Mouse (Mus musculus) lung, postnatal 0 days (tissue): Measurements from ENCODE around the gene Spred2. TPM values are rescaled to one million over a fixed set of nuclear protein-coding genes. Genes with fewer than 3 reads are reported as not detected.

Source experiments
- ATAC-seq: fragments of 200-750 bp; cut with Nextera tagmentation; 2 replicates; pipeline ENCODE4 v1.8.0; 2017; ENCODE audit warnings: moderate library complexity
- DNase-seq: peaks from one replicate; pipeline ENCODE4 v3.0.0-alpha.2; 2016; ENCODE audit warnings: low spot score
- H3K27ac ChIP-seq: fragments of 300-500 bp; sonication (generic); 2 replicates; pipeline ENCODE4 v1.5.1; 2014; ENCODE audit warnings: antibody characterized with exemption, mild to moderate bottlenecking, low read length, mixed read lengths
- H3K27me3 ChIP-seq: fragments of 300-500 bp; sonication (generic); replicated peaks from 2 replicates; pipeline ENCODE4 v1.6.1; 2014; ENCODE audit warnings: low read length, mixed read lengths; ENCODE audit not compliant: insufficient read depth
- H3K36me3 ChIP-seq: fragments of 300-500 bp; sonication (generic); 2 replicates; pipeline ENCODE4 v1.6.1; 2014; ENCODE audit warnings: low read length, mixed read lengths; ENCODE audit not compliant: insufficient read depth
- H3K4me1 ChIP-seq: fragments of 300-500 bp; sonication (generic); 2 replicates; pipeline ENCODE4 v1.6.1; 2014; ENCODE audit warnings: antibody characterized with exemption, low read depth, low read length, mixed read lengths; ENCODE audit not compliant: insufficient read depth
- H3K4me2 ChIP-seq: fragments of 300-500 bp; sonication (generic); replicated peaks from 2 replicates; pipeline ENCODE4 v1.6.1; 2014; ENCODE audit warnings: low read depth, mild to moderate bottlenecking, low read length, moderate library complexity, mixed read lengths
- H3K4me3 ChIP-seq: fragments of 300-500 bp; sonication (generic); 2 replicates; pipeline ENCODE4 v1.5.1; 2014; ENCODE audit warnings: low read depth, low read length
- H3K9ac ChIP-seq: fragments of 300-500 bp; sonication (generic); replicated peaks from 2 replicates; pipeline ENCODE4 v1.6.1; 2014; ENCODE audit warnings: low read depth, mild to moderate bottlenecking
- H3K9me3 ChIP-seq: fragments of 300-500 bp; sonication (generic); 2 replicates; pipeline ENCODE4 v1.6.1; 2016; ENCODE audit warnings: low read length, mixed read lengths
- CTCF ChIP-seq: IDR thresholded peaks from 2 replicates; pipeline ENCODE4 v1.5.1; 2016; ENCODE audit warnings: antibody characterized with exemption, mild to moderate bottlenecking
- EP300 ChIP-seq: IDR thresholded peaks from 2 replicates; pipeline ENCODE4 v1.6.1; 2016; ENCODE audit warnings: antibody characterized with exemption, mild to moderate bottlenecking, control low read depth
- WGBS: fragments of 180-500 bp; shearing (Covaris S2); extraction: QIAGEN DNeasy Blood & Tissue Kit; methylation state at CpG from one replicate; pipeline ENCODE4 v1.1.7; 2014; 5-methylcytosine and 5-hydroxymethylcytosine counted together
- polyA plus RNA-seq: library from polyadenylated mRNA; unstranded; fragments of >200 nt; fragmentation: Nextera tagmentation; extraction: Ambion mirVana; gene quantifications from 2 replicates; pipeline ENCODE4 v1.2.1, GENCODE M21; 2015

Gene Spred2
- polyA plus RNA-seq, 1 experiment from 2014 or later: 3.9 TPM

DNA sequence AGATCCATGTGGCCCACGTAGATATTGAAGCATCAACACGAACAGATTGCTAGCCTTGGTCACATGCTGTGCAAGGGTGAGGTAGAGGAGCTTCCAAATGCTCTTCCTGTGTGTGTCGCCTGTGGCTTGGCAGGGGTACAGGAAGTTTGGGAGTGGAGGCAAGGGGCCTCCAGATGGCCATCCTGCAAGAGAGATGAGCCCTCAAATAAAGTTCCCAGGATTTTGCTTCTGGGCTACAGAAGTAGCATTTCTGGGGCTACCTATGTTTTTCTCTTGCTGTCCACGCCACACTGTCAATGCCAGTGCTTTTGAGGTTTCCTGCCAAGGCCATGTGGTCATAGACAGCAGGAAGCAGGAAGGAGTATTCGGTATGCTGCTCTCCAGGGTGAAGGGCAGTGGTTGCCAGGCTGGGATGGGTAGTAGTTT, 15.1 kb downstream of the Spred2 start:
- Histone ChIP-seq H3K4me2 (no peak overlapping the region), H3K27me3 (no peaks in the 10 kb centered on the region), H3K36me3 (no peaks in the 10 kb centered on the region), H3K4me1 (no peaks in the 10 kb centered on the region), H3K9ac (no peak overlapping the region), H3K27ac (no peak overlapping the region), H3K9me3 (no peaks in the 10 kb centered on the region), H3K4me3 (no peak overlapping the region)
- no peak for DNase-seq
- TF ChIP-seq EP300: no peak
- TF ChIP-seq CTCF: no peak
- 63% methylated on average over 5 of the region's 5 CpGs for WGBS
- ATAC-seq: no peak

DNA sequence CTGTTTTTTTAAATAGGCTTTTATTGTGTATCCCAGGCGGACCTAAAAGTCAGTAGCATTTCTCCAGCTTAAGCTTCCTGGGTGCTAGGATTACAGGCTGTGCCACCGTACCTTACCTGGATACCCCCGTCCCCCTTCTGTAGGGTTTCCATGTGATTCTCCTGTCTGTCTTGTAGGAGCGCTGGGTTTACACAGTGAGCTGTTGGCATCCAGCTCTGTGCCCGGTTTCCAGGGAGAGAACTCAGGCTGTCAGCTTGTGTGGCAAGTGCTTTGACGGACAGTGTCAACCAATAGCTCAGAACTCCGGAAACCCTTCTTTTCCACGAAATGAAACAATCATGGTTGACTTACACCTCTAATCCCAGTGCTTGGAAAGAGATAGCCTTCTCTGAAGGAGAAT, 15.7 kb downstream of the Spred2 start:
- DNase-seq (no peak), ATAC-seq (no peak)
- no peak for TF ChIP-seq EP300
- no peak for TF ChIP-seq CTCF
- no peaks in the 10 kb centered on the region for H3K4me1 ChIP-seq
- no peak overlapping the region for H3K27ac ChIP-seq
- no peak overlapping the region for H3K4me2 ChIP-seq
- no peak overlapping the region for H3K9ac ChIP-seq
- no peaks in the 10 kb centered on the region for H3K36me3 ChIP-seq
- H3K4me3 ChIP-seq: no peak overlapping the region
- H3K27me3 ChIP-seq: no peaks in the 10 kb centered on the region
- no peaks in the 10 kb centered on the region for H3K9me3 ChIP-seq
- WGBS: 78% methylated on average over 8 of the region's 8 CpGs

DNA sequence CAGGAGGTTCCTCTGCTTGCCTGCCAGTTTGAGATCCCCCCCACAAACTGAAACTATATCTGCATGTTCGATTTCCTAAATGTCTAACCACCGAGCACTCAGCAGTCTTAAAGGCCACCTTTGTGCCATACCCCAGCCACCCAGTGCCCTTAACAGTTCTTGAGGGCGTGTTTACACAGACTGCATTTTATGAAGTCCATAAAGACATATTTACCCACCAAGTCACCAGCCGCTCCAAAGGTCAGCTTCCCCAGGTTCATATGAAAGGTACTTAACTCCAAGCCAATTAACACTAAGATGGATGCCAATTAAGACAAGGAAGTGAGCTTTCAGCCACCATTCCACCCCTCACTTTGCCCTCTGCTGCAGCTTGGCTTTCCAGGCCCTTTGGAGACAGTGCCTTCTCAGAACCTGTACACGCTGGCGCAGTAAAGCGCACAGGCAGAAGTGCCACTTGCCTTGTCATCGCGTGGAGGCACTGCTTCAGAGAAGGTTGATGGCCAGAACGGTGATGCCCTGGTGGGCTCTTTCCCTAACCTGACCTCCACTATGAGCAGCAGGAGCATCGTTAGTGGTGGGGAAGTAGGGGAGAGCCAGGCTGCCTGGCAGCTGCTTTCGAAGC, 17.1 kb downstream of the Spred2 start:
- Histone ChIP-seq H3K9me3 (no peaks in the 10 kb centered on the region), H3K27ac (no peak overlapping the region), H3K36me3 (no peaks in the 10 kb centered on the region), H3K4me3 (no peak overlapping the region), H3K4me2 (no peak overlapping the region), H3K27me3 (no peaks in the 10 kb centered on the region), H3K9ac (no peak overlapping the region), H3K4me1 (no peaks in the 10 kb centered on the region)
- DNase-seq: no peak
- WGBS: 74% methylated on average over 12 of the region's 12 CpGs
- ATAC-seq: no peak
- no peak for TF ChIP-seq CTCF
- TF ChIP-seq EP300: no peak

DNA sequence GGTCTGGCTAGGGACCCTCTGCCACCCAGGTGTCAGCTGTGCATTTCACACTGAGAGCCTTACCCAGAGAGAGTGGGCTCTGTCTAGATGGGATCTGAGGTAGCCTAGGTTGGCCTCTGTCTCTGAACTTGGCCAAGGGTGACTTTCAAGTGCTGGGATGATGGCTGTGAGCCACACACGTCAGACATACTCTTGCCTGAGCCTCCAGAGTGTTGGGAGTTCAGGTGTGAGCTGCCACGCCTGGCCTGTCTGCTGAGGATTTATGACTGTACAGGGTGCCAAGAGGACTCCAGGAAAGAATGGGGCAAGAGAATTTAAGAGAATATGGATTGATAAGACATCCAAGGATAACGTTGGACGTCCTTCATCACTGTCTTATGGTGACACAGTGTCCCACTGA, 17.8 kb downstream of the Spred2 start:
- DNase-seq (no peak), ATAC-seq (no peak)
- no peaks in the 10 kb centered on the region for H3K27me3 ChIP-seq
- TF ChIP-seq EP300 (no peak), CTCF (no peak)
- no peak overlapping the region for H3K27ac ChIP-seq
- H3K4me3 ChIP-seq: no peak overlapping the region
- 65% methylated on average over 4 of the region's 4 CpGs for WGBS
- H3K4me2 ChIP-seq: no peak overlapping the region
- no peak overlapping the region for H3K9ac ChIP-seq
- H3K4me1 ChIP-seq: no peaks in the 10 kb centered on the region
- no peaks in the 10 kb centered on the region for H3K9me3 ChIP-seq
- H3K36me3 ChIP-seq: no peaks in the 10 kb centered on the region

DNA sequence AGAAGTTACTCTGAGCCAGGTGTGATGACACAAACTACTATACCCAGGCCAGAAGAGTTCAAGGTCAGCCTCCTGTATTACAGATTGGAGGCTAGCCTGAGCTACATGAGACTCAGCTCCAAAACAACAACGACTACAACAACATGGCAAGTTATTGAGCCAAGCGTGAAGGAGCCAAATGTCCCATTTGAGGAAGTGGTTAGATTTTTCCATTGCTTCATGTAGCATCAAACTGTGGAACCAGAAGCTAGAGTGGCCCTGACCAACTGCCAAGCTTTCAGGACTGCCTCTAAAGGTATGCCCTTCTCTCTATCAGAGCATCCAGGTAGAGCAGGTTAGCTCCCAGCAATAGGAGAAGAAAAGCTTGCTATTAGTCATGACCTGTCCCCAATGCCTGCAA, 19.6 kb downstream of the Spred2 start:
- H3K4me3 ChIP-seq: no peak overlapping the region
- H3K4me2 ChIP-seq: no peak overlapping the region
- H3K36me3 ChIP-seq: no peaks in the 10 kb centered on the region
- no peaks in the 10 kb centered on the region for H3K9me3 ChIP-seq
- H3K9ac ChIP-seq: no peak overlapping the region
- no peaks in the 10 kb centered on the region for H3K27me3 ChIP-seq
- DNase-seq (no peak), ATAC-seq (no peak)
- TF ChIP-seq CTCF: no peak
- TF ChIP-seq EP300: no peak
- H3K27ac ChIP-seq: no peak overlapping the region
- H3K4me1 ChIP-seq: peaks cover 9% of the 10 kb centered on the region; the same call in 1 of the 2 replicates
- WGBS: 91% methylated on average over 2 of the region's 2 CpGs

DNA sequence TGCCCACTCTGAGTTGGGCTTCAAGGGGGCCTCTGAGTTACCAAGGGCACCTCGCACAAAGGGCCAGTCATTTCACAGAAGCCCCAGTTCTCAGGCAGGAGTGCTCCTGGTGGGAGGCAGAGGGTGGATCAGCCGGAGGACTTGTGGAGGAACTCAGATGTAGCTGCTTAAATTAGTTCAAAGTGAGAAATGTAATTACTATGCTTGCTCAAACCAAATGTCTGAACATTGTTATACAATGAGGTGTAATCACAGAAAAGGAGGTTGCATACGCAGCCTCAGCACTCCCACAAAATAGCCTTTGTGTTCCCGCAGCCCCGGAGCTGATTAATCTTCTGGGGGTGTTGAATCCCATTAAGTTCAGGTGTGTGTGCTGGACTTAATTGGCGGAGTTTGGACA, 20.5 kb downstream of the Spred2 start:
- no peaks in the 10 kb centered on the region for H3K36me3 ChIP-seq
- H3K27me3 ChIP-seq: no peaks in the 10 kb centered on the region
- no peak for DNase-seq
- 92% methylated on average over 6 of the region's 6 CpGs for WGBS
- H3K27ac ChIP-seq: no peak overlapping the region
- peaks cover 9% of the 10 kb centered on the region; the same call in 1 of the 2 replicates for H3K4me1 ChIP-seq
- no peak overlapping the region for H3K9ac ChIP-seq
- TF ChIP-seq EP300 (no peak), CTCF (no peak)
- ATAC-seq: no peak
- H3K4me2 ChIP-seq: no peak overlapping the region
- H3K4me3 ChIP-seq: no peak overlapping the region
- H3K9me3 ChIP-seq: no peaks in the 10 kb centered on the region

DNA sequence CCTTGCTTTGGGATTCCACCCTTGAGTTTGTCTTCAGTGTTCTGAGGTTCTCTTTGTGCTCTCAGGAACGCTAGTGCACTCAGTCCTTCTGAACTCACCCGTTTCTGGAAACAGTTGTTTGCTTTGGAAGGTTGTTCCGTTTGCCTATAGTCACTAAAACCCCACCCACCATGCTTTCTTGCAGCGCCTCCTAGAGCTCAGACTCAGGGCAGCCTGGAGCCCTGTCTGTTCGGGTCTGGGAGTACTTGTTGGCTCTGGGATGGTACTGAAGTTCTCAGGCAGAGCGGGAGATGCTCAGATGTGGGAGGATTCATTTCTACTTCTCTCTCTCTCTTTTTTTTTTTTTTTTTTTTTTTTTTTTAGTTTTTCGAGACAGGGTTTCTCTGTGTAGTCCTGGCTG, 22.5 kb downstream of the Spred2 start:
- H3K9me3 ChIP-seq: no peaks in the 10 kb centered on the region
- no peak overlapping the region for H3K27ac ChIP-seq
- H3K36me3 ChIP-seq: no peaks in the 10 kb centered on the region
- H3K9ac ChIP-seq: no peak overlapping the region
- DNase-seq (no peak), ATAC-seq (no peak)
- no peak overlapping the region for H3K4me3 ChIP-seq
- TF ChIP-seq EP300 (no peak), CTCF (no peak)
- H3K27me3 ChIP-seq: no peaks in the 10 kb centered on the region
- H3K4me2 ChIP-seq: no peak overlapping the region
- 80% methylated on average over 6 of the region's 7 CpGs for WGBS
- peaks cover 9% of the 10 kb centered on the region; the same call in 1 of the 2 replicates for H3K4me1 ChIP-seq
